Mouse (Mus musculus) hindbrain, postnatal 0 days (tissue): Measurements from ENCODE around the gene Sap30l. TPM values are rescaled to one million over a fixed set of nuclear protein-coding genes. Genes with fewer than 3 reads are reported as not detected.

Experiments used
- ATAC-seq: fragments of 200-750 bp; cut with Nextera tagmentation; 2 replicates; pipeline ENCODE4 v1.8.0; 2017; ENCODE audit warnings: mild to moderate bottlenecking, moderate TSS enrichment, moderate library complexity
- DNase-seq: peaks from one replicate; pipeline ENCODE4 v3.0.0-alpha.2; 2015; ENCODE audit warnings: low spot score
- H3K27ac ChIP-seq: fragments of 300-500 bp; sonication (generic); 2 replicates; pipeline ENCODE4 v1.5.1; 2014; ENCODE audit warnings: mild to moderate bottlenecking
- H3K27me3 ChIP-seq: fragments of 300-500 bp; sonication (generic); 2 replicates; pipeline ENCODE4 v1.6.1; 2014; ENCODE audit warnings: low read length, mixed read lengths; ENCODE audit not compliant: insufficient read depth
- H3K36me3 ChIP-seq: fragments of 300-500 bp; sonication (generic); 2 replicates; pipeline ENCODE4 v1.6.1; 2014; ENCODE audit warnings: low read length, mixed read lengths; ENCODE audit not compliant: insufficient read depth
- H3K4me1 ChIP-seq: fragments of 300-500 bp; sonication (generic); 2 replicates; pipeline ENCODE4 v1.6.1; 2014; ENCODE audit warnings: antibody characterized with exemption, low read length, mixed read lengths; ENCODE audit not compliant: insufficient read depth
- H3K4me2 ChIP-seq: fragments of 300-500 bp; sonication (generic); 2 replicates; pipeline ENCODE4 v1.6.1; 2014; ENCODE audit warnings: low read depth, mild to moderate bottlenecking, low read length, moderate library complexity, mixed read lengths
- H3K4me3 ChIP-seq: fragments of 300-500 bp; sonication (generic); 2 replicates; pipeline ENCODE4 v1.5.1; 2014; ENCODE audit warnings: low read length
- H3K9ac ChIP-seq: fragments of 300-500 bp; sonication (generic); replicated peaks from 2 replicates; pipeline ENCODE4 v1.6.1; 2014; ENCODE audit warnings: mild to moderate bottlenecking, low read length, moderate library complexity, mixed read lengths
- H3K9me3 ChIP-seq: fragments of 300-500 bp; sonication (generic); 2 replicates; pipeline ENCODE4 v1.6.1; 2016; ENCODE audit warnings: low read length, mixed read lengths
- CTCF ChIP-seq: IDR thresholded peaks from 2 replicates; pipeline ENCODE4 v1.5.1; 2016; ENCODE audit warnings: antibody characterized with exemption, control low read depth, low read depth
- WGBS: fragments of 180-500 bp; shearing (Covaris S2); extraction: QIAGEN DNeasy Blood & Tissue Kit; methylation state at CpG from one replicate; pipeline ENCODE4 v1.1.7; 2014; 5-methylcytosine and 5-hydroxymethylcytosine counted together
- polyA plus RNA-seq: library from polyadenylated mRNA; unstranded; fragments of >200 nt; fragmentation: Nextera tagmentation; extraction: Ambion mirVana; gene quantifications from 2 replicates; pipeline ENCODE4 v1.2.1, GENCODE M21; 2015
- total RNA-seq: library from RNA; depleted of rRNA; stranded (reverse); fragments of >200 nt; gene quantifications from 2 replicates; pipeline ENCODE4 v1.2.3, GENCODE M21; 2014

The Sap30l gene
- total and polyA plus RNA-seq, 2 experiments from 2014 or later = 12.4 to 31.0 TPM

DNA sequence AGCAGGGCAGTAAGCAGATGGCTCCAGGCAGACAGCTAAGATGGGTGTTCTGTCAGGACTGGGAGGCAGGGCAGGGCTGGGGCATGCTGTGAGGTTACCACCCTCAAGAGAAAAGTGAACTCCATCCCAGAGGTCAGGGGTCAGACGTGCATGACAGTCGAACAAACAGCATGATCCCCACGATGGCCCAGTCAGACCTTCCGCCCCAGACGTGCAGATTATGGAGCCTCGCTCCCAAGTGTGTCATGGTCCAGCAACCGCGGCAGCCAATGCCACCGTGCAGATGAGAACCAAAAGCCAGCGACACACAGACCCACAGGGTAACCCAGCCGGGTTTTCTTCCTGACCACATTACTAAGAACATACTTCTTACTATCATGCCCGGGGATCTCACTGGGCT, 34.8 kb upstream of the Sap30l start:
- Histone ChIP-seq H3K36me3 (no peaks in the 10 kb centered on the region), H3K4me2 (no peak overlapping the region), H3K4me1 (no peaks in the 10 kb centered on the region), H3K9me3 (no peaks in the 10 kb centered on the region), H3K9ac (no peak overlapping the region), H3K27ac (no peak overlapping the region), H3K4me3 (no peak overlapping the region), H3K27me3 (no peaks in the 10 kb centered on the region)
- WGBS = 33% methylated on average over 12 of the region's 12 CpGs
- no peak for DNase-seq
- no peak for TF ChIP-seq CTCF
- ATAC-seq = no peak

DNA sequence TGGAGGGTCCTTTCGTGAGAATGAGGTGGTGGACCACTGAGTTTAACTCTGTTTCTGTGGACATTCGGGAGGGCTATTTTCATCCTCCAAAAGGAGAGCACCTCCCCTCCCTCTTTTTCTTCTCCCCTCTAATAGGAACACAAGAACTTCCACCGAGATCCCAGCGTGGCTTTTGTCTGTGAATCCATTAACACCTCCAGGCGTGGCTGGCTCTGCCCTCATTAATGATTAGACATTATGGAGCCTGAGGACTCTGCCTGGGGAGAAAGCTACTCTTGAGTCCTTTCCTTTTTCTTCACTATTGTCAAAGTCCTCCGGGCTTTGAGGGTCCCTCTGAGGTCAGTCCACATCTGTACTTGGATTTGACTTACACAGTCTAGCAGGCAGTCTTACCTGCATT, 34.3 kb upstream of the Sap30l start:
- WGBS = 32% methylated on average over 6 of the region's 6 CpGs
- H3K9me3 ChIP-seq = no peaks in the 10 kb centered on the region
- no peak for TF ChIP-seq CTCF
- H3K4me2 ChIP-seq = no peak overlapping the region
- H3K4me3 ChIP-seq = no peak overlapping the region
- no peaks in the 10 kb centered on the region for H3K4me1 ChIP-seq
- H3K27ac ChIP-seq = no peak overlapping the region
- DNase-seq (no peak), ATAC-seq (no peak)
- no peak overlapping the region for H3K9ac ChIP-seq
- no peaks in the 10 kb centered on the region for H3K36me3 ChIP-seq
- no peaks in the 10 kb centered on the region; the same call in 1 of the 2 replicates for H3K27me3 ChIP-seq

GRCm38 (mm10) chr11:57770776-57771175, 30.7 kb upstream of the Sap30l start:
- H3K4me1 ChIP-seq = no peaks in the 10 kb centered on the region
- no peaks in the 10 kb centered on the region; the same call in 1 of the 2 replicates for H3K27me3 ChIP-seq
- H3K9ac ChIP-seq = no peak overlapping the region
- no peak overlapping the region for H3K4me3 ChIP-seq
- ATAC-seq (no peak), DNase-seq (no peak)
- no peak overlapping the region for H3K27ac ChIP-seq
- H3K4me2 ChIP-seq = no peak overlapping the region
- 82% methylated on average over 5 of the region's 5 CpGs for WGBS
- no peaks in the 10 kb centered on the region for H3K36me3 ChIP-seq
- H3K9me3 ChIP-seq = no peaks in the 10 kb centered on the region
- TF ChIP-seq CTCF = no peak

GRCm38 (mm10) chr11:57771676-57772075, 29.8 kb upstream of the Sap30l start:
- DNase-seq (no peak), ATAC-seq (no peak)
- H3K4me1 ChIP-seq = no peaks in the 10 kb centered on the region
- H3K27me3 ChIP-seq = no peaks in the 10 kb centered on the region; the same call in 1 of the 2 replicates
- 66% methylated on average over 8 of the region's 8 CpGs for WGBS
- H3K4me2 ChIP-seq = no peak overlapping the region
- H3K36me3 ChIP-seq = no peaks in the 10 kb centered on the region
- H3K27ac ChIP-seq = no peak overlapping the region
- no peak overlapping the region for H3K9ac ChIP-seq
- TF ChIP-seq CTCF = no peak
- H3K9me3 ChIP-seq = no peaks in the 10 kb centered on the region
- H3K4me3 ChIP-seq = no peak overlapping the region

DNA sequence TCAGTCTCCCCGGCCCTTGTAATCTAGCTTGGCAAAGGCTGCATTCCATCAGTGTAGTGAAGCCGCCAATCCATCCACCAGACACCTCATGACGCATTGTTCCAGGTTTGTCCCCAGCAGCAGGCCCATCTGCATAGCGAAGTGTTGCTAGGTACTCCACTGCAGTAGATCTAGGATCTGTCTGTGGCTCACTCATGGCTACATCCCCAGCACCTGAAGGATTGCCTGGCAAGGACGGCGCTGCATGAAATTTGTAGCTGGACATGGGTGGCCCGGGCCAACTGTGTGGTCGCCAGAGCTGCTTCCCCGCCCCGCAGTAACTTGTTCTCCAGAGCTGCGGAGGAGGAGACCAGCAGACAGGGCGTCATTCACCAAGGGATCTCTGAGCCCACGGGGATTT, 28.0 kb upstream of the Sap30l start:
- Histone ChIP-seq H3K27ac (no peak overlapping the region), H3K27me3 (no peaks in the 10 kb centered on the region; the same call in 1 of the 2 replicates), H3K4me3 (no peak overlapping the region), H3K36me3 (no peaks in the 10 kb centered on the region), H3K9ac (no peak overlapping the region), H3K9me3 (no peaks in the 10 kb centered on the region), H3K4me2 (no peak overlapping the region), H3K4me1 (no peaks in the 10 kb centered on the region)
- TF ChIP-seq CTCF = no peak
- ATAC-seq (0 out of 2 replicates have a peak, but pooled peaks have one; percentile 8), DNase-seq (no peak)
- WGBS = 21% methylated on average over 13 of the region's 13 CpGs

DNA sequence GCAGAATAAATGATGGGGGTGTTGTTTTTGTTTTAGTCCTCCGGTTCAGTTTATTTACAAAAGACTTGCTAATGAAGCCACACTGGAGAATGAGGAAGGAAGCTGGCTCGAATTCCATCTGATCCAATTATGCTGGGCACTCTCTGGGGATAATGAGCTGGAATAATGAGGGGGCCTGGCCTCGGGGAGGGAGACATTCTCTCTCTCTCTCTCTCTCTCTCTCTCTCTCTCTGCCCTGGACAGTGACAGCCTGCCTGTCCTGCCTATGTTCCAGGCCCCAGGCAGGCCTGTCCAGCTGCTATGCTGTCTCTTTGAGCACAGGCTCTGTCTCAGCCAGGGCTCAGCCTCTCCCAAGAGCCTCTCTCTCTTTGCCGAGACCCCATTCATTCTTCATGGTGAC, 27.5 kb upstream of the Sap30l start:
- no peaks in the 10 kb centered on the region for H3K9me3 ChIP-seq
- no peaks in the 10 kb centered on the region for H3K4me1 ChIP-seq
- no peaks in the 10 kb centered on the region for H3K36me3 ChIP-seq
- H3K4me2 ChIP-seq = no peak overlapping the region
- 4% methylated on average over 4 of the region's 4 CpGs for WGBS
- no peaks in the 10 kb centered on the region; the same call in 1 of the 2 replicates for H3K27me3 ChIP-seq
- H3K9ac ChIP-seq = no peak overlapping the region; the same call in 1 of the 2 replicates
- DNase-seq (peak; percentile 74), ATAC-seq (peak; percentile 71)
- no peak for TF ChIP-seq CTCF
- H3K4me3 ChIP-seq = no peak overlapping the region
- no peak overlapping the region for H3K27ac ChIP-seq

GRCm38 (mm10) chr11:57775868-57776267, 25.6 kb upstream of the Sap30l start:
- DNase-seq = no peak
- ATAC-seq = no peak
- H3K4me1 ChIP-seq = no peaks in the 10 kb centered on the region
- WGBS = 66% methylated on average over 6 of the region's 6 CpGs
- no peak overlapping the region for H3K4me2 ChIP-seq
- H3K27me3 ChIP-seq = no peaks in the 10 kb centered on the region; the same call in 1 of the 2 replicates
- H3K27ac ChIP-seq = no peak overlapping the region
- TF ChIP-seq CTCF = no peak
- H3K9me3 ChIP-seq = no peaks in the 10 kb centered on the region
- H3K4me3 ChIP-seq = no peak overlapping the region
- H3K36me3 ChIP-seq = no peaks in the 10 kb centered on the region
- H3K9ac ChIP-seq = no peak overlapping the region
